22 mouse cellular contexts compared by ENCODE assay signal in the genomic region with DNA sequence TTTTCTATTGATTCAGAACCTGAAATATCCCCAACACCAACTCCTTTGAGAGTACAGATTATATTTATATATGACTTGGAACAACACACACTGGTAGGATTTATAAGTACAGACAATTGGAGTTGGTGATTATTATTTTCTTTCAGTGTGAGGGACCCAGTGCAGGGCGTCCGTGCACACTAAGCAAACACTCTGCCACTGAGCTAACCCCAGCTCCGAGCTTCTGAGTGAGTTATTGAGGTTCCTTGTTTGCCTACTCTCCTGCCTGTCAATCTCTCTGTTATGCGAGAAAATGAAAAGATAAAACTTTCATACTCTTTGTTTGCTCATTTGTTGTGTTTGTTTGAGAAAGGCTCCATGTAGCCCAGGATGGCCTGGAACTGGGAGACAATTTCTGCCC. TPM values are rescaled to one million over a fixed set of nuclear protein-coding genes. Genes with fewer than 3 reads are reported as not detected.
A peak's percentile ranks its signal among the peaks of the same experiment; 100 is the strongest.
DNase-seq lines count a peak whose midpoint lies in the region; ATAC-seq and TF ChIP-seq lines count a peak whose summit lies in the region.
"Had no signal": no experiment of that assay in that cellular context is flagged by ENCODE, and none has a peak within 500 bp of the region (broad histone marks: within the 10 kb centered on the region; RNA-seq: fewer than 3 reads in every experiment).

No protein-coding gene starts in this region.

- H3K9ac ChIP-seq in stomach, embryonic 14.5 days (replicated peaks; ENCODE audit: low read depth, low read length): no peak overlapping the region
- no peak overlapping the region for H3K9ac ChIP-seq in stomach, embryonic 15.5 days
- H3K9ac ChIP-seq in stomach, embryonic 16.5 days (ENCODE audit: low read length): no peak overlapping the region
- H3K9ac ChIP-seq in stomach, postnatal 0 days (ENCODE audit: low read length): no peak overlapping the region
- no peak overlapping the region for H3K9ac ChIP-seq in hindbrain, embryonic 12.5 days

- TF ChIP-seq EP300 in stomach, postnatal 0 days (optimal IDR thresholded peaks at IDR 0.05): no peak

- intact Hi-C loops in gastrocnemius, adult 2 months (cut with DNase I): no loop called here

- DNase-seq in stomach, postnatal 0 days (ENCODE audit: low spot score): peak; percentile 31
- no peak for DNase-seq in gastrocnemius, adult 2 months
- no peak for DNase-seq in retina, postnatal 1 day
- DNase-seq in layer of hippocampus, adult 9-11 months: no peak
- DNase-seq: adrenal gland, adult 2 months; adrenal gland, adult 8-10 months; adrenal gland, postnatal 10 days; adrenal gland, postnatal 14 days; adrenal gland, postnatal 25 days; adrenal gland, postnatal 36 days; B cell, adult 2 months; cerebellum, adult 11 months; cerebellum, adult 11-12 months had no signal

- H3K27ac ChIP-seq in stomach, embryonic 14.5 days (ENCODE audit: low read length): no peak overlapping the region
- H3K27ac ChIP-seq in stomach, embryonic 15.5 days: no peak overlapping the region
- no peak overlapping the region for H3K27ac ChIP-seq in stomach, embryonic 16.5 days (ENCODE audit: low read length)
- no peak overlapping the region for H3K27ac ChIP-seq in stomach, postnatal 0 days (replicated peaks)
- H3K27ac ChIP-seq in gastrocnemius, adult 2 months: no peak overlapping the region
- no peak overlapping the region for H3K27ac ChIP-seq in hindbrain, embryonic 12.5 days

- no peak overlapping the region for H3K4me3 ChIP-seq in stomach, embryonic 14.5 days (ENCODE audit: low read depth, low read length)
- H3K4me3 ChIP-seq in stomach, embryonic 15.5 days (replicated peaks): no peak overlapping the region
- no peak overlapping the region for H3K4me3 ChIP-seq in stomach, embryonic 16.5 days (replicated peaks; ENCODE audit: low read length)
- no peak overlapping the region for H3K4me3 ChIP-seq in stomach, postnatal 0 days (ENCODE audit: low read depth, low read length)
- H3K4me3 ChIP-seq in gastrocnemius, adult 2 months: no peak overlapping the region
- H3K4me3 ChIP-seq in hindbrain, embryonic 12.5 days: no peak overlapping the region

- H3K9me3 ChIP-seq in stomach, embryonic 14.5 days (ENCODE audit: control insufficient read depth, low read depth, low read length): no peaks in the 10 kb centered on the region
- no peaks in the 10 kb centered on the region for H3K9me3 ChIP-seq in stomach, embryonic 15.5 days
- H3K9me3 ChIP-seq in stomach, embryonic 16.5 days (replicated peaks; ENCODE audit: control insufficient read depth, low read length): no peaks in the 10 kb centered on the region
- no peaks in the 10 kb centered on the region for H3K9me3 ChIP-seq in stomach, postnatal 0 days (ENCODE audit: control insufficient read depth, low read length)
- no peaks in the 10 kb centered on the region for H3K9me3 ChIP-seq in hindbrain, embryonic 12.5 days (replicated peaks)
- H3K9me3 ChIP-seq: G1E had no signal

- ATAC-seq in stomach, embryonic 14.5 days (ENCODE audit: insufficient number of reproducible peaks, insufficient read depth, low FRiP score, low read depth): 0 out of 2 replicates have a peak, but pooled peaks have one; percentile 53
- ATAC-seq in stomach, embryonic 15.5 days (ENCODE audit: insufficient read depth, low FRiP score, low read depth): peak; percentile 76
- peak; percentile 78 for ATAC-seq in stomach, embryonic 16.5 days (ENCODE audit: insufficient read depth, low FRiP score)
- peak; percentile 77 for ATAC-seq in stomach, postnatal 0 days (ENCODE audit: low FRiP score, low TSS enrichment)
- no peak for ATAC-seq in hindbrain, embryonic 12.5 days (ENCODE audit: low FRiP score)
- ATAC-seq: activated CD4-positive, CD25-positive, alpha-beta regulatory T cell, adult 4 months; CD4-positive, CD25-positive, alpha-beta regulatory T cell, adult 4 months; Patski had no signal

- H3K36me3 ChIP-seq in stomach, embryonic 14.5 days (ENCODE audit: control insufficient read depth, insufficient read depth, low read length): no peaks in the 10 kb centered on the region
- no peaks in the 10 kb centered on the region for H3K36me3 ChIP-seq in stomach, embryonic 15.5 days
- H3K36me3 ChIP-seq in stomach, embryonic 16.5 days (ENCODE audit: control insufficient read depth, insufficient read depth, low read length): no peaks in the 10 kb centered on the region
- H3K36me3 ChIP-seq in stomach, postnatal 0 days (ENCODE audit: control insufficient read depth, insufficient read depth, low read length): no peaks in the 10 kb centered on the region
- H3K36me3 ChIP-seq in hindbrain, embryonic 12.5 days: no peaks in the 10 kb centered on the region

- no peaks in the 10 kb centered on the region for H3K27me3 ChIP-seq in stomach, embryonic 14.5 days (ENCODE audit: control insufficient read depth, insufficient read depth, low read length)
- no peaks in the 10 kb centered on the region for H3K27me3 ChIP-seq in stomach, embryonic 15.5 days (replicated peaks)
- H3K27me3 ChIP-seq in stomach, embryonic 16.5 days (ENCODE audit: control insufficient read depth, insufficient read depth, low read length): no peaks in the 10 kb centered on the region
- no peaks in the 10 kb centered on the region for H3K27me3 ChIP-seq in stomach, postnatal 0 days (ENCODE audit: control insufficient read depth, insufficient read depth, low read length)
- no peaks in the 10 kb centered on the region for H3K27me3 ChIP-seq in hindbrain, embryonic 12.5 days
- H3K27me3 ChIP-seq: CH12.LX, Patski had no signal

- no peaks in the 10 kb centered on the region for H3K4me1 ChIP-seq in stomach, embryonic 14.5 days (ENCODE audit: control insufficient read depth, insufficient read depth, low read length)
- no peaks in the 10 kb centered on the region for H3K4me1 ChIP-seq in stomach, embryonic 15.5 days
- H3K4me1 ChIP-seq in stomach, embryonic 16.5 days (ENCODE audit: control insufficient read depth, insufficient read depth, low read length): no peaks in the 10 kb centered on the region
- H3K4me1 ChIP-seq in stomach, postnatal 0 days (replicated peaks; ENCODE audit: control insufficient read depth, insufficient read depth): no peaks in the 10 kb centered on the region
- H3K4me1 ChIP-seq in hindbrain, embryonic 12.5 days: no peaks in the 10 kb centered on the region

- TF ChIP-seq CTCF in stomach, postnatal 0 days (IDR thresholded peaks at IDR 0.05; ENCODE audit: low read depth): no peak
- no peak for TF ChIP-seq CTCF in gastrocnemius, adult 2 months (IDR thresholded peaks at IDR 0.05)

- 55% methylated on average over 4 of the region's 4 CpGs for WGBS in stomach, embryonic 14.5 days
- 48% methylated on average over 4 of the region's 4 CpGs for WGBS in stomach, embryonic 15.5 days
- WGBS in stomach, embryonic 16.5 days: 51% methylated on average over 4 of the region's 4 CpGs
- 42% methylated on average over 4 of the region's 4 CpGs for WGBS in stomach, postnatal 0 days
- WGBS in hindbrain, embryonic 12.5 days: 73% methylated on average over 4 of the region's 4 CpGs

- H3K4me2 ChIP-seq in stomach, embryonic 14.5 days (replicated peaks; ENCODE audit: low read depth, low read length): no peak overlapping the region
- no peak overlapping the region for H3K4me2 ChIP-seq in stomach, embryonic 15.5 days
- no peak overlapping the region for H3K4me2 ChIP-seq in stomach, embryonic 16.5 days (ENCODE audit: low read depth, low read length)
- no peak overlapping the region for H3K4me2 ChIP-seq in stomach, postnatal 0 days (replicated peaks; ENCODE audit: low read depth)
- H3K4me2 ChIP-seq in hindbrain, embryonic 12.5 days (replicated peaks): no peak overlapping the region

RNA-seq across cellular contexts. Expression of a gene that starts 6.3 kb away (rescaled TPM):
- polyA plus RNA-seq in stomach, embryonic 14.5 days (2014; fragmentation: Nextera tagmentation; extraction: Ambion mirVana): 40.0 and 41.6 TPM in 2 replicates
- 56.2 and 58.7 TPM in 2 replicates for polyA plus RNA-seq in stomach, embryonic 15.5 days (2015; fragmentation: Nextera tagmentation; extraction: Ambion mirVana)
- polyA plus RNA-seq in stomach, embryonic 16.5 days (2015; fragmentation: Nextera tagmentation; extraction: Ambion mirVana): 62.9 and 65.0 TPM in 2 replicates
- polyA plus RNA-seq in stomach, postnatal 0 days (2015; fragmentation: Nextera tagmentation; extraction: Ambion mirVana): 32.3 and 32.4 TPM in 2 replicates
- 10 to 100 TPM; 27.3 to 28.9 TPM for total RNA-seq in gastrocnemius, adult 2 months (2021)
- polyA plus RNA-seq in hindbrain, embryonic 12.5 days (2016; fragmentation: Nextera tagmentation; extraction: Ambion mirVana): 73.5 and 79.7 TPM in 2 replicates

RNA-seq across cellular contexts. Expression of a gene that starts 27.8 kb away (rescaled TPM):
- 53.6 and 54.8 TPM in 2 replicates for polyA plus RNA-seq in stomach, embryonic 14.5 days (2014; fragmentation: Nextera tagmentation; extraction: Ambion mirVana)
- polyA plus RNA-seq in stomach, embryonic 15.5 days (2015; fragmentation: Nextera tagmentation; extraction: Ambion mirVana): 48.9 and 49.5 TPM in 2 replicates
- polyA plus RNA-seq in stomach, embryonic 16.5 days (2015; fragmentation: Nextera tagmentation; extraction: Ambion mirVana): 49.5 and 53.0 TPM in 2 replicates
- 42.0 and 47.7 TPM in 2 replicates for polyA plus RNA-seq in stomach, postnatal 0 days (2015; fragmentation: Nextera tagmentation; extraction: Ambion mirVana)
- total RNA-seq in gastrocnemius, adult 2 months (2021): 10 to 100 TPM; 35.7 to 39.2 TPM
- 78.1 and 88.0 TPM in 2 replicates for polyA plus RNA-seq in hindbrain, embryonic 12.5 days (2016; fragmentation: Nextera tagmentation; extraction: Ambion mirVana)

RNA-seq across cellular contexts. Expression of a gene that starts 46.0 kb away (rescaled TPM):
- polyA plus RNA-seq in stomach, embryonic 14.5 days (2014; fragmentation: Nextera tagmentation; extraction: Ambion mirVana): 59.9 and 61.3 TPM in 2 replicates
- 54.3 and 55.7 TPM in 2 replicates for polyA plus RNA-seq in stomach, embryonic 15.5 days (2015; fragmentation: Nextera tagmentation; extraction: Ambion mirVana)
- 51.9 and 55.2 TPM in 2 replicates for polyA plus RNA-seq in stomach, embryonic 16.5 days (2015; fragmentation: Nextera tagmentation; extraction: Ambion mirVana)
- 17.9 and 19.5 TPM in 2 replicates for polyA plus RNA-seq in stomach, postnatal 0 days (2015; fragmentation: Nextera tagmentation; extraction: Ambion mirVana)
- total RNA-seq in gastrocnemius, adult 2 months (2021): 10 to 100 TPM; 96.3 to 96.7 TPM
- polyA plus RNA-seq in hindbrain, embryonic 12.5 days (2016; fragmentation: Nextera tagmentation; extraction: Ambion mirVana): 71.1 and 91.1 TPM in 2 replicates
